ENCODE assay signal across 8 mouse cellular contexts in the genomic region with DNA sequence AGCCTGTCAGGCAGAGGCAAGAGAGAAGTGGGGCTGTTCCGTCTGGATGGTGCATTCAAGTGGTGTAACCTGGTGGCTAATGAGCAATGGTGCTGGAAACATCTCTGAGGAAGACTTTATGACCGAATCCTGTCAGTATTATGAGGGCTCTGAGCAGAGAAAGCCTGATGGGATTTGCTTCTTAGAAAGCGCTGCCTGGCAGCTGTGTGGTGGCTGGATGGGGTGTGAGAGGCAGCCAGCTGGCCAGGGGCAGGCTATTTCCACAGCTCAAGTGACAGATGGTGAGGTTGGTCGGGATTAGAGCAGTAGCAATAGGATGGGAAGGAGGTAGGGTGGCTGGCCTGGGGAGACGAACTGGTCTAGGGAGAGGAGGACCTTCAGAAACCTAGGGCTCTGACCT. TPM values are rescaled to one million over a fixed set of nuclear protein-coding genes. Genes with fewer than 3 reads are reported as not detected.
DNase-seq lines count a peak whose midpoint lies in the region; ATAC-seq lines count a peak whose summit lies in the region.

No protein-coding gene starts in this region.

- DNase-seq in heart, adult 8-10 months (ENCODE audit: low spot score), result no peak
- DNase-seq in right cerebral cortex, adult 2 months (ENCODE audit: low spot score in 2 of 2), result no peak
- DNase-seq in layer of hippocampus, postnatal 36 days, result no peak
- no peak for DNase-seq in thymus, postnatal 25 days

- H3K27me3 ChIP-seq in heart, embryonic 15.5 days, result 0 out of 2 replicates have a peak, but pooled peaks cover 2% of the 10 kb centered on the region
- H3K27me3 ChIP-seq in embryonic facial prominence, embryonic 13.5 days, result no peaks in the 10 kb centered on the region
- H3K27me3 ChIP-seq in hindbrain, embryonic 13.5 days, result no peaks in the 10 kb centered on the region
- H3K27me3 ChIP-seq in midbrain, embryonic 15.5 days (replicated peaks), result no peaks in the 10 kb centered on the region

- H3K36me3 ChIP-seq in heart, embryonic 15.5 days, result no peaks in the 10 kb centered on the region
- H3K36me3 ChIP-seq in embryonic facial prominence, embryonic 13.5 days, result 0 out of 2 replicates have a peak, but pooled peaks cover 7% of the 10 kb centered on the region
- H3K36me3 ChIP-seq in hindbrain, embryonic 13.5 days, result peaks cover 34% of the 10 kb centered on the region
- H3K36me3 ChIP-seq in midbrain, embryonic 15.5 days (replicated peaks), result no peaks in the 10 kb centered on the region

- peak overlapping the region; percentile 67; the same call in 1 of the 2 replicates for H3K4me2 ChIP-seq in heart, embryonic 15.5 days
- H3K4me2 ChIP-seq in embryonic facial prominence, embryonic 13.5 days, result peak overlapping the region; percentile 72
- H3K4me2 ChIP-seq in hindbrain, embryonic 13.5 days, result peak overlapping the region; percentile 62; the same call in 1 of the 2 replicates
- H3K4me2 ChIP-seq in midbrain, embryonic 15.5 days, result peak overlapping the region; percentile 57

- peaks cover 22% of the 10 kb centered on the region for H3K4me1 ChIP-seq in heart, embryonic 15.5 days (replicated peaks)
- H3K4me1 ChIP-seq in embryonic facial prominence, embryonic 13.5 days, result peaks cover 8% of the 10 kb centered on the region; the same call in 1 of the 2 replicates
- H3K4me1 ChIP-seq in hindbrain, embryonic 13.5 days (replicated peaks), result peaks cover 11% of the 10 kb centered on the region
- peaks cover 11% of the 10 kb centered on the region for H3K4me1 ChIP-seq in midbrain, embryonic 15.5 days

- H3K9me3 ChIP-seq in heart, embryonic 15.5 days (replicated peaks), result no peaks in the 10 kb centered on the region
- H3K9me3 ChIP-seq in embryonic facial prominence, embryonic 13.5 days, result no peaks in the 10 kb centered on the region
- H3K9me3 ChIP-seq in hindbrain, embryonic 13.5 days, result no peaks in the 10 kb centered on the region
- no peaks in the 10 kb centered on the region for H3K9me3 ChIP-seq in midbrain, embryonic 15.5 days

- ATAC-seq in heart, embryonic 15.5 days (replicated peaks; ENCODE audit: insufficient number of reproducible peaks, insufficient read depth, low FRiP score, low read depth), result no peak
- ATAC-seq in embryonic facial prominence, embryonic 13.5 days (ENCODE audit: insufficient number of reproducible peaks, insufficient read depth, low FRiP score, low TSS enrichment, low read depth), result no peak
- no peak for ATAC-seq in hindbrain, embryonic 13.5 days (ENCODE audit: low FRiP score)
- ATAC-seq in midbrain, embryonic 15.5 days (replicated peaks), result no peak

- WGBS in heart, embryonic 15.5 days, result 76% methylated on average over 5 of the region's 5 CpGs
- WGBS in embryonic facial prominence, embryonic 13.5 days, result 80% methylated on average over 5 of the region's 5 CpGs
- WGBS in hindbrain, embryonic 13.5 days, result 55% methylated on average over 5 of the region's 5 CpGs
- 36% methylated on average over 5 of the region's 5 CpGs for WGBS in midbrain, embryonic 15.5 days

- no peak overlapping the region for H3K4me3 ChIP-seq in heart, embryonic 15.5 days
- no peak overlapping the region for H3K4me3 ChIP-seq in embryonic facial prominence, embryonic 13.5 days
- H3K4me3 ChIP-seq in hindbrain, embryonic 13.5 days, result 0 out of 2 replicates have a peak overlapping the region, but pooled peaks have one; percentile 35
- peak overlapping the region; percentile 29; the same call in 1 of the 2 replicates for H3K4me3 ChIP-seq in midbrain, embryonic 15.5 days

- H3K27ac ChIP-seq in heart, embryonic 15.5 days, result 0 out of 2 replicates have a peak overlapping the region, but pooled peaks have one; percentile 72
- peak overlapping the region; percentile 70 for H3K27ac ChIP-seq in embryonic facial prominence, embryonic 13.5 days
- H3K27ac ChIP-seq in hindbrain, embryonic 13.5 days, result peak overlapping the region; percentile 89
- H3K27ac ChIP-seq in midbrain, embryonic 15.5 days, result peak overlapping the region; percentile 82

- H3K9ac ChIP-seq in heart, embryonic 15.5 days, result no peak overlapping the region
- H3K9ac ChIP-seq in embryonic facial prominence, embryonic 13.5 days, result peak overlapping the region; percentile 69; the same call in 1 of the 2 replicates
- peak overlapping the region; percentile 69 for H3K9ac ChIP-seq in hindbrain, embryonic 13.5 days
- H3K9ac ChIP-seq in midbrain, embryonic 15.5 days, result peak overlapping the region; percentile 31; the same call in 1 of the 2 replicates

RNA-seq across cellular contexts. Expression of gene Camkk1, which starts 12.7 kb away (rescaled TPM):
- 2.7 and 4.0 TPM in 2 replicates for polyA plus RNA-seq in heart, embryonic 15.5 days (2015; fragmentation: Nextera tagmentation; extraction: Ambion mirVana)
- total RNA-seq in heart, adult 8-10 months (2022), result under 1 TPM; 0.53 to 0.84 (median 0.74) TPM
- 8.4 and 8.6 TPM in 2 replicates for polyA plus RNA-seq in embryonic facial prominence, embryonic 13.5 days (2015; fragmentation: Nextera tagmentation; extraction: Ambion mirVana)
- polyA plus RNA-seq in hindbrain, embryonic 13.5 days (2015; fragmentation: Nextera tagmentation; extraction: Ambion mirVana), result 21.5 and 23.1 TPM in 2 replicates
- polyA plus RNA-seq in midbrain, embryonic 15.5 days (2015; fragmentation: Nextera tagmentation; extraction: Ambion mirVana), result 29.8 and 30.6 TPM in 2 replicates
- total RNA-seq in layer of hippocampus, postnatal 36 days (2021), result 100 to 1,000 TPM; 157 to 161 TPM

RNA-seq across cellular contexts. Expression of gene Ncbp3, which starts 16.0 kb away (rescaled TPM):
- 9.5 and 10.1 TPM in 2 replicates for polyA plus RNA-seq in heart, embryonic 15.5 days (2015; fragmentation: Nextera tagmentation; extraction: Ambion mirVana)
- total RNA-seq in heart, adult 8-10 months (2022), result 1 to 10 TPM; 5.4 to 6.6 (median 5.6) TPM
- 14.4 and 14.5 TPM in 2 replicates for polyA plus RNA-seq in embryonic facial prominence, embryonic 13.5 days (2015; fragmentation: Nextera tagmentation; extraction: Ambion mirVana)
- 12.5 and 13.1 TPM in 2 replicates for polyA plus RNA-seq in hindbrain, embryonic 13.5 days (2015; fragmentation: Nextera tagmentation; extraction: Ambion mirVana)
- polyA plus RNA-seq in midbrain, embryonic 15.5 days (2015; fragmentation: Nextera tagmentation; extraction: Ambion mirVana), result 10.9 and 12.7 TPM in 2 replicates
- 10 to 100 TPM; 10.3 to 10.9 TPM for total RNA-seq in layer of hippocampus, postnatal 36 days (2021)

RNA-seq across cellular contexts. Expression of gene P2rx1, which starts 32.6 kb away (rescaled TPM):
- 1.7 and 2.9 TPM in 2 replicates for polyA plus RNA-seq in heart, embryonic 15.5 days (2015; fragmentation: Nextera tagmentation; extraction: Ambion mirVana)
- total RNA-seq in heart, adult 8-10 months (2022), result under 1 TPM; 0.35 to 0.49 (median 0.43) TPM
- polyA plus RNA-seq in embryonic facial prominence, embryonic 13.5 days (2015; fragmentation: Nextera tagmentation; extraction: Ambion mirVana), result 0.96 and 1.0 TPM in 2 replicates
- polyA plus RNA-seq in hindbrain, embryonic 13.5 days (2015; fragmentation: Nextera tagmentation; extraction: Ambion mirVana), result 0.65 TPM in 2 replicates
- 0.33 and 0.45 TPM in 2 replicates for polyA plus RNA-seq in midbrain, embryonic 15.5 days (2015; fragmentation: Nextera tagmentation; extraction: Ambion mirVana)
- total RNA-seq in layer of hippocampus, postnatal 36 days (2021), result under 1 TPM; 0.46 to 0.62 TPM

RNA-seq across cellular contexts. Expression of gene Itgae, which starts 58.8 kb away (rescaled TPM):
- polyA plus RNA-seq in heart, embryonic 15.5 days (2015; fragmentation: Nextera tagmentation; extraction: Ambion mirVana), result 0.30 and 1.8 TPM in 2 replicates
- under 1 TPM in 2 of 4 experiments, not detected in 2; 0.22 to 0.38 TPM for total RNA-seq in heart, adult 8-10 months (2022)
- polyA plus RNA-seq in embryonic facial prominence, embryonic 13.5 days (2015; fragmentation: Nextera tagmentation; extraction: Ambion mirVana), result 0.22 and 0.32 TPM in 2 replicates
- 0.13 and 0.27 TPM in 2 replicates for polyA plus RNA-seq in hindbrain, embryonic 13.5 days (2015; fragmentation: Nextera tagmentation; extraction: Ambion mirVana)
- 0.15 and 0.27 TPM in 2 replicates for polyA plus RNA-seq in midbrain, embryonic 15.5 days (2015; fragmentation: Nextera tagmentation; extraction: Ambion mirVana)
- under 1 TPM; 0.15 to 0.18 TPM for total RNA-seq in layer of hippocampus, postnatal 36 days (2021)

Comparison
In these comparisons a context has a peak if more than half of its experiments do, and no peak if none do; other contexts are left out.
1. H3K4me3 ChIP-seq: peak in hindbrain, embryonic 13.5 days (single experiment) and midbrain, embryonic 15.5 days (single experiment); none in heart, embryonic 15.5 days (single experiment) and embryonic facial prominence, embryonic 13.5 days (single experiment).
2. Peak in every context shown above with its lines, with median percentiles within 50 percentile points of each other: H3K27ac ChIP-seq and H3K4me2 ChIP-seq.